ENCODE assay signal across 31 mouse cellular contexts in genomic region chr3:104253760-104254159, GRCm38 (mm10). TPM values are rescaled to one million over a fixed set of nuclear protein-coding genes. Genes with fewer than 3 reads are reported as not detected.
DNase-seq lines count a peak whose midpoint lies in the region; ATAC-seq and TF ChIP-seq lines count a peak whose summit lies in the region.
"Had no signal": no experiment of that assay in that cellular context is flagged by ENCODE, and none has a peak within 500 bp of the region (broad histone marks: within the 10 kb centered on the region; RNA-seq: fewer than 3 reads in every experiment).

No protein-coding gene starts in this region.

- ATAC-seq in heart, postnatal 0 days (ENCODE audit: insufficient read depth, low read depth), result no peak
- ATAC-seq in lung, embryonic 14.5 days (ENCODE audit: insufficient read depth), result no peak
- ATAC-seq: forebrain, embryonic 15.5 days; inflammation-experienced regulatory T-cells, adult 6 months; midbrain, embryonic 13.5 days had no signal

- no peak for TF ChIP-seq EP300 in heart, postnatal 0 days (IDR thresholded peaks at IDR 0.05; ENCODE audit: low read depth)

- H3K4me1 ChIP-seq in heart, postnatal 0 days (ENCODE audit: control insufficient read depth, insufficient read depth), result no peaks in the 10 kb centered on the region
- no peaks in the 10 kb centered on the region for H3K4me1 ChIP-seq in lung, embryonic 14.5 days (ENCODE audit: insufficient read depth)
- H3K4me1 ChIP-seq: embryonic facial prominence, embryonic 13.5 days; forebrain, embryonic 10.5 days; forebrain, embryonic 15.5 days; heart, embryonic 13.5 days; hindbrain, embryonic 10.5 days; hindbrain, embryonic 15.5 days; limb, embryonic 10.5 days; limb, embryonic 15.5 days; liver, embryonic 13.5 days; lung, embryonic 15.5 days; megakaryocyte, embryonic 14.5 days; midbrain, embryonic 13.5 days had no signal

- no peaks in the 10 kb centered on the region for H3K27me3 ChIP-seq in heart, postnatal 0 days (ENCODE audit: control insufficient read depth, insufficient read depth, low read length)
- H3K27me3 ChIP-seq in lung, embryonic 14.5 days (ENCODE audit: insufficient read depth, low read length), result no peaks in the 10 kb centered on the region
- H3K27me3 ChIP-seq: embryonic facial prominence, embryonic 13.5 days; forebrain, embryonic 15.5 days; heart, embryonic 13.5 days; hindbrain, embryonic 15.5 days; limb, embryonic 15.5 days; liver, embryonic 13.5 days; lung, embryonic 15.5 days; megakaryocyte, embryonic 14.5 days; midbrain, embryonic 13.5 days had no signal

- H3K4me3 ChIP-seq in heart, postnatal 0 days (ENCODE audit: low read depth, low read length), result no peak overlapping the region
- H3K4me3 ChIP-seq in lung, embryonic 14.5 days (ENCODE audit: low read depth, low read length), result no peak overlapping the region
- H3K4me3 ChIP-seq: embryonic facial prominence, embryonic 13.5 days; forebrain, embryonic 10.5 days; forebrain, embryonic 15.5 days; heart, embryonic 13.5 days; hindbrain, embryonic 10.5 days; hindbrain, embryonic 15.5 days; limb, embryonic 10.5 days; limb, embryonic 15.5 days; liver, embryonic 13.5 days; lung, embryonic 15.5 days; megakaryocyte, embryonic 14.5 days; midbrain, embryonic 13.5 days had no signal

- no peak for TF ChIP-seq CTCF in heart, postnatal 0 days (IDR thresholded peaks at IDR 0.05; ENCODE audit: low read depth)
- TF ChIP-seq CTCF in lung, embryonic 14.5 days (IDR thresholded peaks at IDR 0.05; ENCODE audit: low read depth), result no peak

- intact Hi-C loops in heart, postnatal 36 days (cut with DNase I), result no loop called here

- no peaks in the 10 kb centered on the region for H3K36me3 ChIP-seq in heart, postnatal 0 days (replicated peaks; ENCODE audit: control insufficient read depth, insufficient read depth, low read length)
- H3K36me3 ChIP-seq in lung, embryonic 14.5 days (ENCODE audit: insufficient read depth), result no peaks in the 10 kb centered on the region
- H3K36me3 ChIP-seq: embryonic facial prominence, embryonic 13.5 days; forebrain, embryonic 10.5 days; forebrain, embryonic 15.5 days; G1E; heart, embryonic 13.5 days; hindbrain, embryonic 10.5 days; hindbrain, embryonic 15.5 days; limb, embryonic 10.5 days; limb, embryonic 15.5 days; liver, embryonic 13.5 days; lung, embryonic 15.5 days; midbrain, embryonic 13.5 days had no signal

- no peaks in the 10 kb centered on the region for H3K9me3 ChIP-seq in heart, postnatal 0 days (replicated peaks; ENCODE audit: control insufficient read depth, low read length)
- H3K9me3 ChIP-seq in lung, embryonic 14.5 days (ENCODE audit: low read depth, low read length), result no peaks in the 10 kb centered on the region
- H3K9me3 ChIP-seq: embryonic facial prominence, embryonic 13.5 days; forebrain, embryonic 10.5 days; forebrain, embryonic 15.5 days; G1E; heart, embryonic 13.5 days; hindbrain, embryonic 10.5 days; hindbrain, embryonic 15.5 days; limb, embryonic 10.5 days; limb, embryonic 15.5 days; liver, embryonic 13.5 days; lung, embryonic 15.5 days; megakaryocyte, embryonic 14.5 days; midbrain, embryonic 13.5 days had no signal

- WGBS in heart, postnatal 0 days, result 54% methylated on average over 3 of the region's 3 CpGs
- 47% methylated on average over 3 of the region's 3 CpGs for WGBS in lung, embryonic 14.5 days

- peak; percentile 88 for DNase-seq in heart, adult 11 months
- DNase-seq in heart, postnatal 4 days, result no peak
- DNase-seq in heart, postnatal 0 days (ENCODE audit: low spot score), result no peak
- no peak for DNase-seq in heart, postnatal 36 days
- peak; percentile 27 for DNase-seq in lung, embryonic 14.5 days
- no peak for DNase-seq in lung, adult 18-20 months
- peak; percentile 30 for DNase-seq in lung, postnatal 10 days
- DNase-seq in T-cell, adult 2 months (ENCODE audit: low spot score), result no peak
- DNase-seq: adrenal gland, postnatal 14 days; cerebellum, adult 11-12 months; cerebellum, adult 9-11 months; embryo, embryonic 11 days; kidney, adult 8-10 months; kidney, postnatal 4 days; layer of hippocampus, postnatal 36 days; liver, embryonic 13.5 days; thymus, adult 2 months; thymus, postnatal 36 days had no signal

- H3K4me2 ChIP-seq in heart, postnatal 0 days (ENCODE audit: low read depth, low read length), result no peak overlapping the region
- H3K4me2 ChIP-seq in lung, embryonic 14.5 days, result no peak overlapping the region
- H3K4me2 ChIP-seq: embryonic facial prominence, embryonic 13.5 days; forebrain, embryonic 15.5 days; heart, embryonic 13.5 days; hindbrain, embryonic 15.5 days; limb, embryonic 15.5 days; liver, embryonic 13.5 days; lung, embryonic 15.5 days; midbrain, embryonic 13.5 days had no signal

- no peak overlapping the region for H3K9ac ChIP-seq in heart, postnatal 0 days (replicated peaks; ENCODE audit: low read depth, low read length)
- H3K9ac ChIP-seq in lung, embryonic 14.5 days, result no peak overlapping the region
- H3K9ac ChIP-seq: embryonic facial prominence, embryonic 13.5 days; forebrain, embryonic 15.5 days; heart, embryonic 13.5 days; hindbrain, embryonic 15.5 days; limb, embryonic 15.5 days; liver, embryonic 13.5 days; lung, embryonic 15.5 days; midbrain, embryonic 13.5 days had no signal

- H3K27ac ChIP-seq in heart, postnatal 0 days (ENCODE audit: low read depth), result 0 out of 2 replicates have a peak overlapping the region, but pooled peaks have one; percentile 3
- peak overlapping the region; percentile 38; the same call in 1 of the 2 replicates for H3K27ac ChIP-seq in lung, embryonic 14.5 days (ENCODE audit: low read depth)
- H3K27ac ChIP-seq: embryonic facial prominence, embryonic 13.5 days; forebrain, embryonic 10.5 days; forebrain, embryonic 15.5 days; heart, embryonic 13.5 days; hindbrain, embryonic 10.5 days; hindbrain, embryonic 15.5 days; limb, embryonic 10.5 days; limb, embryonic 15.5 days; liver, embryonic 13.5 days; lung, embryonic 15.5 days; midbrain, embryonic 13.5 days had no signal

RNA-seq across cellular contexts. Expression of gene Magi3, which starts 33.6 kb away (rescaled TPM):
- 10 to 100 TPM; 68.0 to 68.2 TPM for total RNA-seq in heart, postnatal 4 days (2021)
- total RNA-seq in heart, postnatal 0 days (2014; rRNA removed; ENCODE audit: low replicate concordance), result 28.1 and 34.0 TPM in 2 replicates
- 5.5 TPM in 2 replicates for polyA plus RNA-seq in heart, postnatal 0 days (2015; fragmentation: Nextera tagmentation; extraction: Ambion mirVana)
- 10 to 100 TPM; 27.0 to 42.0 TPM for total RNA-seq in heart, postnatal 36 days (2021)
- 9.6 and 10.5 TPM in 2 replicates for polyA plus RNA-seq in lung, embryonic 14.5 days (2014; fragmentation: Nextera tagmentation; extraction: Ambion mirVana)
- polyA plus RNA-seq: G1E had no signal

Comparison
In these comparisons a context has a peak if more than half of its experiments do, and no peak if none do; other contexts are left out.
1. DNase-seq: peak in heart, adult 11 months (single experiment), lung, embryonic 14.5 days (single experiment) and lung, postnatal 10 days (single experiment); none in heart, postnatal 4 days (single experiment), heart, postnatal 0 days (single experiment), heart, postnatal 36 days (0 of 2), lung, adult 18-20 months (0 of 2) and T-cell, adult 2 months (single experiment).